Mouse (Mus musculus) myocyte (in vitro differentiated cells): ENCODE measurements around the gene Ythdf2.

Source experiments
- CEBPB ChIP-seq: IDR thresholded peaks from 2 replicates; pipeline ENCODE4 v1.6.1; 2011; ENCODE audit warnings: mild to moderate bottlenecking, moderate library complexity; ENCODE audit not compliant: poor library complexity, insufficient read depth, severe bottlenecking
- E2F4 ChIP-seq: IDR thresholded peaks from one replicate; pipeline ENCODE4 v1.6.1; 2011; ENCODE audit warnings: mild to moderate bottlenecking, control low read depth, moderate library complexity; ENCODE audit not compliant: insufficient read depth
- MAX ChIP-seq: IDR thresholded peaks from one replicate; pipeline ENCODE4 v1.6.1; 2011; ENCODE audit warnings: low read depth, mild to moderate bottlenecking, control low read depth
- MYOD1 ChIP-seq, 3 experiments: IDR thresholded peaks; one replicate each; pipeline ENCODE4 v1.6.1; 2011; ENCODE audit warnings: control low read depth in 2 of 3, low read depth in 2 of 3, mild to moderate bottlenecking in 2 of 3, moderate library complexity in 1 of 3; ENCODE audit not compliant: insufficient read length in 2 of 3, control insufficient read depth in 1 of 3
- MYOG ChIP-seq, 3 experiments: IDR thresholded peaks; one replicate each; pipeline ENCODE4 v1.6.1; 2011; ENCODE audit warnings: control low read depth in 2 of 3, low read depth in 2 of 3, mild to moderate bottlenecking in 2 of 3; ENCODE audit not compliant: insufficient read length in 2 of 3, control insufficient read depth in 1 of 3, insufficient read depth in 1 of 3
- POLR2A ChIP-seq: IDR thresholded peaks from one replicate; pipeline ENCODE4 v1.6.1; 2011; ENCODE audit warnings: low read depth, mild to moderate bottlenecking, control low read depth, moderate library complexity; ENCODE audit not compliant: insufficient read length
- POLR2AphosphoS2 ChIP-seq: IDR thresholded peaks from one replicate; pipeline ENCODE4 v1.6.1; 2011; ENCODE audit warnings: low read depth, control low read depth; ENCODE audit not compliant: insufficient read length
- REST ChIP-seq: IDR thresholded peaks from one replicate; pipeline ENCODE4 v1.6.1; 2011; ENCODE audit warnings: mild to moderate bottlenecking, control low read depth, moderate library complexity; ENCODE audit not compliant: insufficient read depth, insufficient read length
- TCF12 ChIP-seq: IDR thresholded peaks from one replicate; pipeline ENCODE4 v1.6.1; 2011; ENCODE audit warnings: mild to moderate bottlenecking, control low read depth; ENCODE audit not compliant: poor library complexity, insufficient read depth, severe bottlenecking
- USF1 ChIP-seq: IDR thresholded peaks from one replicate; pipeline ENCODE4 v1.6.1; 2011; ENCODE audit warnings: low read depth, mild to moderate bottlenecking, control low read depth, moderate library complexity

- TF ChIP-seq POLR2A (no peak), CEBPB (no peak), E2F4 (no peak), MYOG (IDR thresholded peaks at IDR 0.05; ENCODE audit: control insufficient read depth in 1 of 3, insufficient read depth in 1 of 3, insufficient read length in 2 of 3, low read depth in 2 of 3) (no peak), TCF12 (no peak), USF1 (no peak), MYOD1 (IDR thresholded peaks at IDR 0.05; ENCODE audit: control insufficient read depth in 1 of 3, insufficient read length in 2 of 3, low read depth in 2 of 3) (no peak), MAX (no peak), POLR2AphosphoS2 (no peak), REST (no peak)
Observed at GRCm38 (mm10) chr4:132253622-132254021, 41.5 kb upstream of the Ythdf2 start.
